Mouse (Mus musculus) CH12.LX (cell line): ENCODE measurements around the gene Tmem104. TPM values are rescaled to one million over a fixed set of nuclear protein-coding genes. Genes with fewer than 3 reads are reported as not detected.

ENCODE experiments used
- DNase-seq: peaks from one replicate; pipeline ENCODE4 v3.0.0-alpha.2; 2013; ENCODE audit errors: extremely low read depth
- H3K27ac ChIP-seq: 2 replicates; pipeline ENCODE4 v1.5.1; 2012; ENCODE audit warnings: low read depth, mild to moderate bottlenecking, control low read depth, moderate library complexity; ENCODE audit not compliant: insufficient read depth
- H3K27me3 ChIP-seq: replicated peaks from 2 replicates; pipeline ENCODE3; 2012; ENCODE audit warnings: inconsistent platforms
- H3K36me3 ChIP-seq, 2 experiments: replicated peaks in 1 of 2; 2 replicates each; pipeline versions ENCODE3 to v1.6.1; 2012; ENCODE audit warnings: inconsistent platforms in 1 of 2, low read length in 1 of 2, mild to moderate bottlenecking in 1 of 2, mixed read lengths in 1 of 2, moderate library complexity in 1 of 2; ENCODE audit not compliant: control insufficient read depth in 1 of 2, insufficient read depth in 1 of 2
- H3K4me1 ChIP-seq, 2 experiments: 2 replicates each; pipeline ENCODE4 v1.6.1; 2012; ENCODE audit warnings: inconsistent platforms in 1 of 2, moderate library complexity in 1 of 2; ENCODE audit not compliant: insufficient read depth in 2 of 2, control insufficient read depth in 1 of 2
- H3K4me2 ChIP-seq: 2 replicates; pipeline ENCODE4 v1.6.1; 2012; ENCODE audit warnings: low read depth, mild to moderate bottlenecking, control low read depth; ENCODE audit not compliant: poor library complexity, insufficient read depth, severe bottlenecking
- H3K4me3 ChIP-seq, 3 experiments: fragments of 150-350 bp in 1 of 3; sonication (generic) in 1 of 3; replicated peaks in 1 of 3; 2 replicates each; pipeline versions ENCODE3 to v1.5.1; 2011 to 2012; ENCODE audit warnings: low read depth in 2 of 3, low read length in 2 of 3, mild to moderate bottlenecking in 2 of 3, moderate library complexity in 2 of 3, control low read depth in 1 of 3, improper control_type of control experiment in 1 of 3, inconsistent platforms in 1 of 3, mixed read lengths in 1 of 3; ENCODE audit not compliant: poor library complexity in 1 of 3
- H3K79me2 ChIP-seq: replicated peaks from 2 replicates; pipeline ENCODE4 v1.6.1; 2012; ENCODE audit warnings: mild to moderate bottlenecking, moderate library complexity; ENCODE audit not compliant: control insufficient read depth, poor library complexity, insufficient read depth, severe bottlenecking; ENCODE audit errors: extremely low read depth
- H3K9ac ChIP-seq: 2 replicates; pipeline ENCODE4 v1.6.1; 2012; ENCODE audit warnings: low read depth, mild to moderate bottlenecking, control low read depth, moderate library complexity; ENCODE audit not compliant: insufficient read depth
- H3K9me3 ChIP-seq: replicated peaks from 2 replicates; pipeline ENCODE3; 2012; ENCODE audit warnings: low read length, inconsistent platforms, mixed read lengths
- CHD2 ChIP-seq: IDR thresholded peaks from 2 replicates; pipeline ENCODE4 v1.6.1; 2011; ENCODE audit warnings: low read length, improper control_type of control experiment
- CTCF ChIP-seq, 2 experiments: IDR thresholded peaks in 1 of 2; conservative IDR thresholded peaks in 1 of 2; 2 replicates each; pipeline ENCODE4 v1.5.1; 2011 to 2012; ENCODE audit warnings: low read depth in 2 of 2, low read length in 2 of 2, improper control_type of control experiment in 1 of 2, inconsistent platforms in 1 of 2, mild to moderate bottlenecking in 1 of 2, moderate library complexity in 1 of 2
- E2F4 ChIP-seq: IDR thresholded peaks from 2 replicates; pipeline ENCODE4 v1.6.1; 2011; ENCODE audit warnings: low read depth, low read length, improper control_type of control experiment; ENCODE audit not compliant: insufficient replicate concordance
- ELF1 ChIP-seq: IDR thresholded peaks from 2 replicates; pipeline ENCODE4 v1.6.1; 2014; ENCODE audit warnings: low read depth, mild to moderate bottlenecking, inconsistent platforms, low read length, improper control_type of control experiment
- EP300 ChIP-seq: IDR thresholded peaks from 2 replicates; pipeline ENCODE4 v1.6.1; 2011; ENCODE audit warnings: low read length, improper control_type of control experiment
- ETS1 ChIP-seq: conservative IDR thresholded peaks from 2 replicates; pipeline ENCODE4 v1.6.1; 2012; ENCODE audit warnings: low read depth, mild to moderate bottlenecking, inconsistent platforms, low read length, improper control_type of control experiment, moderate library complexity
- GABPA ChIP-seq: IDR thresholded peaks from 2 replicates; pipeline ENCODE4 v1.6.1; 2012; ENCODE audit warnings: low read depth, low read length, improper control_type of control experiment, inconsistent platforms; ENCODE audit not compliant: insufficient replicate concordance
- HCFC1 ChIP-seq: IDR thresholded peaks from 2 replicates; pipeline ENCODE4 v1.6.1; 2012; ENCODE audit warnings: low read depth, mild to moderate bottlenecking, inconsistent platforms, low read length, improper control_type of control experiment
- JUN ChIP-seq: IDR thresholded peaks from 2 replicates; pipeline ENCODE4 v1.6.1; 2011; ENCODE audit warnings: low read depth, mild to moderate bottlenecking, low read length, improper control_type of control experiment, moderate library complexity; ENCODE audit not compliant: insufficient read depth
- JUND ChIP-seq: conservative IDR thresholded peaks from 2 replicates; pipeline ENCODE4 v1.6.1; 2011; ENCODE audit warnings: low read depth, low read length, improper control_type of control experiment
- MAZ ChIP-seq: IDR thresholded peaks from 2 replicates; pipeline ENCODE4 v1.6.1; 2012; ENCODE audit warnings: low read depth, mild to moderate bottlenecking, inconsistent platforms, low read length, improper control_type of control experiment, moderate library complexity
- NRF1 ChIP-seq: IDR thresholded peaks from 2 replicates; pipeline ENCODE4 v1.6.1; 2014; ENCODE audit warnings: low read depth, mild to moderate bottlenecking, inconsistent platforms, low read length, improper control_type of control experiment, moderate library complexity
- POLR2A ChIP-seq: IDR thresholded peaks from 2 replicates; pipeline ENCODE4 v1.6.1; 2011; ENCODE audit warnings: low read depth, mild to moderate bottlenecking, improper control_type of control experiment, low read length
- RCOR1 ChIP-seq: conservative IDR thresholded peaks from 2 replicates; pipeline ENCODE4 v1.6.1; 2012; ENCODE audit warnings: low read depth, mild to moderate bottlenecking, inconsistent platforms, low read length, improper control_type of control experiment
- SIN3A ChIP-seq: IDR thresholded peaks from 2 replicates; pipeline ENCODE4 v1.6.1; 2012; ENCODE audit warnings: low read length, improper control_type of control experiment, inconsistent platforms
- SMC3 ChIP-seq: IDR thresholded peaks from 2 replicates; pipeline ENCODE4 v1.6.1; 2011; ENCODE audit warnings: low read depth, low read length, improper control_type of control experiment
- TBP ChIP-seq: conservative IDR thresholded peaks from 2 replicates; pipeline ENCODE4 v1.6.1; 2011; ENCODE audit warnings: low read depth, low read length, improper control_type of control experiment
- TCF12 ChIP-seq: IDR thresholded peaks from 2 replicates; pipeline ENCODE4 v1.6.1; 2014; ENCODE audit warnings: low read depth, mild to moderate bottlenecking, inconsistent platforms, low read length, improper control_type of control experiment
- UBTF ChIP-seq: IDR thresholded peaks from 2 replicates; pipeline ENCODE4 v1.6.1; 2012; ENCODE audit warnings: low read depth, mild to moderate bottlenecking, inconsistent platforms, low read length, improper control_type of control experiment, moderate library complexity
- USF2 ChIP-seq: conservative IDR thresholded peaks from 2 replicates; pipeline ENCODE4 v1.6.1; 2011; ENCODE audit warnings: low read depth, low read length, improper control_type of control experiment
- ZC3H11A ChIP-seq: IDR thresholded peaks from 2 replicates; pipeline ENCODE4 v1.6.1; 2012; ENCODE audit warnings: low read depth, mild to moderate bottlenecking, inconsistent platforms, low read length, improper control_type of control experiment
- ZNF384 ChIP-seq: IDR thresholded peaks from 2 replicates; pipeline ENCODE4 v1.6.1; 2012; ENCODE audit warnings: low read depth, low read length, improper control_type of control experiment, inconsistent platforms
- dilution Hi-C: fragments of 300-500 bp; cut with MboI; formaldehyde crosslinking; loops from 2 replicates; pipeline ENCODE4 v1.14.3; 2020; ENCODE audit warnings: low sequenced_read_pairs; ENCODE audit not compliant: extremely low pct_unique_long_range_greater_than_20kb, extremely low pct_ligation_motif_present
- in situ Hi-C: fragments of 300-500 bp; cut with MboI; formaldehyde crosslinking; loops from 3 replicates; pipeline ENCODE4 v1.14.3; 2019; ENCODE audit warnings: low sequenced_read_pairs, low pct_ligation_motif_present, low pct_unique_long_range_greater_than_20kb, mixed read lengths
- polyA plus RNA-seq: library from polyadenylated mRNA; unstranded; fragments of >175 nt; gene quantifications from 2 replicates; pipeline ENCODE4 v1.2.1, GENCODE M21; 2012; ENCODE audit warnings: low read depth; ENCODE audit not compliant: insufficient read length
- total RNA-seq, 2 experiments: library from RNA; depleted of rRNA; stranded (reverse); fragments of 300-350 nt in 1 of 2; fragments of >200 nt in 1 of 2; gene quantifications; 2 replicates each; pipeline ENCODE4 v1.2.3; 2012 to 2014

The Tmem104 gene
- total and polyA plus RNA-seq, 3 experiments: 3.5 to 16.1 (median 10.8) TPM

- in situ Hi-C loops: loop anchor here (5.0 kb wide), 2 partner anchors 39 to 109 kb away; partner anchors contain the start of gene Slc9a3r1
- no peak for DNase-seq
- Histone ChIP-seq H3K36me3 (peaks cover 47 to 80% of the 10 kb centered on the region in 2 experiments), H3K79me2 (0 out of 2 replicates have a peak, but pooled peaks cover 7% of the 10 kb centered on the region), H3K27ac (no peak overlapping the region), H3K4me1 (peaks cover 30 to 46% of the 10 kb centered on the region in 2 experiments), H3K9me3 (no peaks in the 10 kb centered on the region), H3K4me2 (no peak overlapping the region), H3K9ac (no peak overlapping the region), H3K4me3 (no peak overlapping the region), H3K27me3 (no peaks in the 10 kb centered on the region)
- dilution Hi-C loops: no loop called here
- TF ChIP-seq EP300 (no peak), CTCF (conservative IDR thresholded peaks at IDR 0.05 in 1 of 2, IDR thresholded peaks at IDR 0.05 in 1 of 2; ENCODE audit: low read depth in 2 of 2, low read length in 2 of 2) (no peak), HCFC1 (no peak), TCF12 (no peak), RCOR1 (no peak), JUN (no peak), USF2 (no peak), MAZ (no peak), ZC3H11A (no peak), ELF1 (no peak), JUND (no peak), TBP (no peak), SMC3 (no peak), ETS1 (no peak), CHD2 (no peak), UBTF (no peak)
These were observed 83.8 kb downstream of the Tmem104 start for GRCm38 (mm10) chr11:115271052-115271451.

DNA sequence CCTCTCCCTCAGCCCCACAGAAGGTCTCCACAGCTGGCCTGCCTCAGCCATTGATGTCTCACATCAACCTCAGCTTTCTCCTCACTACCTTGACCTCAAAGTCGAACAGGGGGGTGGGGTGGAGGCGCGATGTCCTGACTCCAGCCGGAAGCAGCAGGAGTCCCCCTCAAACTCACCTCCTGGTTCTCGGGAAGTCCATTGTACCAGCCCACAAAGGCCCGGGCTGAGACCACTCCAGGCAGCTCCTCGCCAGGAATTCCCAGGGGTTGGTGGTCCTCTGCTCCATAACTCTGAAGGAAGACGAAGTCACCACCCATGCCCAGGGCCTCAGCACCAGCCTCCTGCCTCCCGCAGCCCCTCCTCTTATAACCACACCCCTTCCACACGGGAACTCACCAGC lies 84.2 kb downstream of the Tmem104 start:
- dilution Hi-C loops (no loop called here), in situ Hi-C loops (loop anchor here (5.0 kb wide), 2 partner anchors 39 to 109 kb away; partner anchors contain the start of gene Slc9a3r1)
- Histone ChIP-seq H3K36me3 (peaks cover 47 to 76% of the 10 kb centered on the region in 2 experiments), H3K27me3 (no peaks in the 10 kb centered on the region), H3K79me2 (0 out of 2 replicates have a peak, but pooled peaks cover 9% of the 10 kb centered on the region), H3K27ac (no peak overlapping the region), H3K4me3 (no peak overlapping the region), H3K9me3 (no peaks in the 10 kb centered on the region), H3K4me2 (no peak overlapping the region), H3K4me1 (peaks cover 30 to 47% of the 10 kb centered on the region in 2 experiments)
- DNase-seq: no peak
- TF ChIP-seq E2F4: no peak
- TF ChIP-seq NRF1: no peak
- no peak for TF ChIP-seq GABPA
- no peak for TF ChIP-seq MAZ
- no peak for TF ChIP-seq ZNF384
- no peak for TF ChIP-seq POLR2A
- TF ChIP-seq TCF12: no peak
- no peak for TF ChIP-seq SIN3A
- TF ChIP-seq, all 38 proteins: peak for 0
- no peak overlapping the region for H3K9ac ChIP-seq
